Mouse (Mus musculus) monocyte, adult 5-6 weeks (primary cell): Measurements from ENCODE around the gene Btbd1. TPM values are rescaled to one million over a fixed set of nuclear protein-coding genes. Genes with fewer than 3 reads are reported as not detected.
"Not testable (repeated sequence)": the region's sequence is repeated elsewhere in the genome, so short reads cannot be mapped to it uniquely, and the experiment has no call there.

Source experiments
- ATAC-seq: fragments of 153-309, 156-312 bp; replicated peaks from 2 replicates; pipeline ENCODE4 v1.8.0; 2017; ENCODE audit warnings: mild to moderate bottlenecking; ENCODE audit not compliant: low TSS enrichment, insufficient number of reproducible peaks, severe bottlenecking, poor library complexity, low FRiP score
- total RNA-seq: library from RNA; stranded (forward); fragments of 200-1000, 200-491, 200-594 nt; gene quantifications from 3 replicates; pipeline ENCODE4 v1.2.3, GENCODE M21; 2017

Gene Btbd1
- total RNA-seq, 1 experiment from 2014 or later, result 91.7 TPM

GRCm38 (mm10) chr7:81854568-81855307, 25.5 kb upstream of the Btbd1 start:
- ATAC-seq, result peak; percentile 83

DNA sequence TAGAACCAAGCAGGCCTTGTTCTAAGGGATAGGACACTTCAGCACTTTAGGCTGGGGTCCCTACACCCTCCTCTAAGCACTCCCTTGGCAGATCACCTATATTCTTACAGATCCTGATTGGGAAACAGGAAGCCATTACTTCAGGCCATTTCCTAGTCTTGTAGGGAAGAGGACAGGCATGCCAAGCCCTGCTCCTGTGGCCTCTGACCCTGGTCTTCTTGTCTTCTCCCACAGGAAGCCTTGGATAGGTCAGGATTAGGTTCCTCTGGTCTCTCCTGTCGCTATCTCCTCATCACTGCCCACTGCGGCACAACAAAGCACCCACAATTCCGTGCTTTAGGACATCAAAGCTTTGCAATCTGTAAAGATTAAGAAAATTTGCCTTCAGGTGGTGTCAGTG, 22.5 kb upstream of the Btbd1 start:
- ATAC-seq, result no peak

GRCm38 (mm10) chr7:81850171-81850570, 20.9 kb upstream of the Btbd1 start:
- no peak for ATAC-seq

DNA sequence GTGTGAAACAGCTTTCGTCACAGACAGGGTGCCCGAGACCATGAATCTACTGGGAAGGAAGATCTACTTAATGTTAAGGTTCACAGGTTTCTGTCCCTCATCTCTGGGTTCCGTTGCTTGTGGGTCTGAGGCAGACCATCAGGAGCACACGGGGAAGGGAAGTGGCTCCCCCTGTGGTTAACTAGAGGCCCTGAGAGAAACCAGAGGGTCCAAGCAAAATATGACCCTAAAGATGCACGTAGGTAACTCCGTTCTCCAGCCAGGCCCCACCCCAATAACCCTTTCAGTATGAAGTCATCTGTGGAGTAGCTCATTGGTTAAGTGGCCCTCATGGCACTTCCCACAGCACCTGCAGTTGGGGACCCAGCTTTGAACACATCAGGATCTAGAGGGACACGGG, 20.4 kb upstream of the Btbd1 start:
- ATAC-seq, result peak; percentile 5; the same call in 1 of the 2 replicates

- peak; percentile 95 for ATAC-seq
Observed at GRCm38 (mm10) chr7:81849214-81849613, 20.0 kb upstream of the Btbd1 start.

DNA sequence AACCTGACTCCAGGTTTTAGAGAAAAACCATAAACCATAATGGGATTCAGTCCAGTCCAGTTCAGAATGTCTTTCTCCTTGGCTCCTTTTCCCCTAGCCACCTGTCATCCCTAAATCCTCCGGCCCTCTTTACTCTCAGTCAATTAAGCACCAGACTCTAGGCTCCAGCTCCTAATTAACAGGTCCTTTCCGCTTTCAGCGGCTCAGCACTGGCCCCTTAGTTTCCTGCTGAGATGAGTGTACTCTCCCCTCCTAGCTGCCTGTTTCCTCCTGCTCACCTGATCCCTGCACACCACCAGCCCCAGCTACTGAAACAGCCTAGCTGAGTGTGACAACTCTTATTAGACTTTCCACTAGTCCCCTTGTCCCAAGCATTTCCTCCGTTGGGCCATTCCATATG, 18.5 kb upstream of the Btbd1 start:
- ATAC-seq, result no peak

GRCm38 (mm10) chr7:81847010-81847409, 17.8 kb upstream of the Btbd1 start:
- no peak for ATAC-seq

DNA sequence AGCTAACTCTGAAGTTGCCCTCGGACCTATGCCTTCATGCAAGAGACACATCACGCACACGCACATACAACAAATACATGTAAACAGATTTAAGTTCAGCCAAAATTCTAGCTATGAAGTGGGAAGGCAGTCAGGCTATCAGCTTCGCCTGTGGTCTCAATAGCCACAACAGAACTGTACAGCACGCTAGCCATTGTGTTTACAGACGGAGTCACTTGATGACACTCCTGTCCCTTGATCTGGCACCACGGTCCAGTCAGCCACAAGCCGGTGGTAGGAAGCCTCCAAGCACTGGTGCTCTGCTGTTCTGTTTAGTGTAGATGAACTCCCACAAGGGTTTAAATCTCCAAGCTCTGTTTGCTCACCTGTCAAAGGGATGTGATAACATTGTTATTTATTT, 16.8 kb upstream of the Btbd1 start:
- ATAC-seq, result no peak

DNA sequence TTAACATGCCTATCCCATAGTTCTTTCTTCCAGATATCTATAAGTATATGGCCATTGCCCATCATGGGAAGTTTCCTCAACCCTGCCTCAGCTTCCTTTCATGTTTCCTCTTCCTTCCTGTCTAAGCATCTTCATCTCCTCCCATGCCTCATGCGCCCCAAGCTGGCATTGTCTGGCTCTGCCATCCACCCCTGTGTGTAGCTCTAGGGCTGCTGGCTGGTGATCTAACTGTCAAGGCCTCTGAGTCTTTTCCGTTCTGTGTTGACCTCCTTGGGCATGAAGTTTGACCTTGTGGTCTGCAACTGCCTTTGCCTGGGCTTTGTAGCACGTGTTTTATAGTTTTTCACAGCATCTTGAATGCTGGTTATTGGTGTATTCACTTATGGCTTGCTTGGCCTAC, 16.1 kb upstream of the Btbd1 start:
- no peak for ATAC-seq

GRCm38 (mm10) chr7:81844801-81845200, 15.6 kb upstream of the Btbd1 start:
- ATAC-seq, result no peak

- ATAC-seq, result no peak
Observed at GRCm38 (mm10) chr7:81843903-81844302, 14.7 kb upstream of the Btbd1 start.

DNA sequence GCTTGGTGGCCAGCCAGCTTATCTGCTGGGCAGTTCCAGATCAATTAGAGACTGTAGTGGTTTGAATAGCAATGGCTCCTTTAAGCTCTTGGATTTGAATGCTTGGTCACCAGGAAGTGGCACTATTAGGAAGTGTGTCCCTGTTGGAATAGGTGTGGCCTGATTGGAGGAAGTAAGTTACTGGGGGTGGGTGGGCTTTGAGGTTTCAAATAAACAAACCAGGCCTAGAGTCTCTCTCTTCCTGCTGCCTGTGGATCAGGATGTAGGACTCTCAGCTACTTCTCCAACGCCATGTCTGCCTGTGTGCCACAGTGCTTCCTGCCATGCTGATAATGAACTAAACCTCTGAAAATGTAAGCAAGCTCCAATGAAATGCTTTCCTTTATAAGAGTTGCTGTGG, 13.8 kb upstream of the Btbd1 start:
- ATAC-seq, result no peak

GRCm38 (mm10) chr7:81842141-81842540, 12.9 kb upstream of the Btbd1 start:
- no peak for ATAC-seq

DNA sequence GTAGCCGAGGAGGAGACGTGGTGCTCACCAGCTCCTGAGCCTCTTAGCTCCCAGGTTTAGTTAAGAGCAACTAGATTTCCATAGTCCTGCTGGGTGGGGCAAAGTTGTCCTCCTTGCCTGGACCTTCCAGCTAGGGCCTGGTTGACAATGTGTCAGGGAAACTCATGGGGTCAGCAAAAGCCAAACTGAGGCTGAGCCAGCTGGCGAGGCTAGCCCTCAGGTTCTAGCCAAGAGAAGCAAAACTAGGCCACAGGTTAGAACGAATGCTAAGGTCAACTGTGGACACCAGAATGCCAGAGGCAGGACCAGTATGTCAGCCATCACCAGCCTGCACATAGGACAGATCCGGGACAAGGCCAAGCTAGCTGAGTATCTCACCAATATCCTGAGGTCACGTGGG, 12.2 kb upstream of the Btbd1 start:
- ATAC-seq, result no peak

DNA sequence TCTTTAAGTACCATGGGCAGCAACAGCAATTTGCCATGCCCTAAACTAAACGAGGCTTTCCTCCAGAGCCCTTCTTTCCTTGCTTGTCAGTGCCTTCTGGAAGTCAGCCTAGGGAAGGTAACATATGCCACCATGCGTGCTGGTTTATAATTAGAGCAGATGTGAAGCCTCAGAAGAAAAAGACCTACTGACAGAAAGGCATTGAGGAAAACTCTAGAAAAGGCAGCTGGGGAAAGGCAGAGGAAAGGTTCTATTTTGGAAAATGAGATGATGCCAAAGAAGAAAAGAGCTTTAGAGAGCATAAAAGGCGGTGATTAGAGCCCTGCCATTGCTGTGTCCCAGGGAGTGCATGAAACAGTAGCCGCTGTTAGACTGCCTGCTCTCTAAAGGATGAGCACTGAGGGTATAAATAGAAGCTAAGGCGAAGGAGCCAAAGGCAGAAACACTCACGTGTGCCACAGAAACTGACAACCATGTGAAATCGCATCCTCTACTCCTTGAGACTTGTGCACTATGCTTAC, 11.5 kb upstream of the Btbd1 start:
- no peak for ATAC-seq

GRCm38 (mm10) chr7:81839746-81840145, 10.5 kb upstream of the Btbd1 start:
- no peak for ATAC-seq

GRCm38 (mm10) chr7:81837771-81838170, 8.5 kb upstream of the Btbd1 start:
- not testable (repeated sequence) for ATAC-seq

- ATAC-seq, result 0 out of 2 replicates have a peak, but pooled peaks have one; percentile 53
Observed at GRCm38 (mm10) chr7:81835430-81835829, 6.2 kb upstream of the Btbd1 start.

GRCm38 (mm10) chr7:81834847-81835246, 5.6 kb upstream of the Btbd1 start:
- no peak for ATAC-seq

DNA sequence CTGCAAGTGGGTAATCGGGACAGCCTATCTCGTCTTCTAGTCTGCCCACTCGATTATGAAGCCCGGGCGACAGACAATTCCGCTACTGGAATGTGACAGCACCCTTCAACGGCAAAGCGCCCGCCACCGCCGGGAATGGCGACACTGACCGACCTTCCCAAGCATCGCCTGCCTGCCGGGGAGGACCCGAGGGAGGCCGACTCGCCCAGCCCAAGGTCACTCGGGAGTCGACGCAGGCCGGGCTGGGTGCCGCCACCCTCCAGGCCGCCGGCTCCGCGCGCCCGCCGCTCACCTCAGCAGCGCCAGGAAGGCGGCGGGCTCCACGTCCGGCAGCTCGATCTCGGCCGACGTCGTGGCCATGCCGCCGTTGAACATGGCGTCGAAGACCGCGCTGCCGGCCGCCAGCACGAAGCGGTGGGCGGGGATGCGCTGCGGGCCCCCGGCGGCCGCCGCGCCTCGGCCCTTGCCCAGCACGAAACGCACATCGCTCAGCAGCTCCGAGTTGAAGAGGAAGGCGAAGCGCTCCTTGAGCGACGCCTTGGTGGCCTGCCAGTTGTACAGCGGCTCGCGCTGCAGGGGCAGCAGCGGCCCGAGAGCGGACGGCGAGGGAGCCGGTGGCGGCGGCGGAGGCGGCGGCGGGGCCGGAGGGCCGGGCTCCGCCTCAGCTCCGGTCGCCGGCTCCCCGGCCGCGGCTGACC, 401 bp downstream of the Btbd1 start:
- ATAC-seq, result peak; percentile 15; the same call in 1 of the 2 replicates
